Mouse (Mus musculus) pancreas, adult 10 weeks (tissue): ENCODE measurements around the gene Trmt61a. TPM values are rescaled to one million over a fixed set of nuclear protein-coding genes. Genes with fewer than 3 reads are reported as not detected.

Source experiments
- polyA plus RNA-seq: library from polyadenylated mRNA; stranded (reverse); fragments of 350-450 nt; fragmentation: Illumina TruSeq; extraction: RNeasy Lipid Tissue Mini Kit (QIAGEN cat#74804); gene quantifications from one replicate; pipeline ENCODE4 v1.2.3, GENCODE M21; 2015; ENCODE audit warnings: low read depth, low replicate concordance; ENCODE audit not compliant: insufficient read depth

Gene Trmt61a
- 4.0 TPM for polyA plus RNA-seq

DNA sequence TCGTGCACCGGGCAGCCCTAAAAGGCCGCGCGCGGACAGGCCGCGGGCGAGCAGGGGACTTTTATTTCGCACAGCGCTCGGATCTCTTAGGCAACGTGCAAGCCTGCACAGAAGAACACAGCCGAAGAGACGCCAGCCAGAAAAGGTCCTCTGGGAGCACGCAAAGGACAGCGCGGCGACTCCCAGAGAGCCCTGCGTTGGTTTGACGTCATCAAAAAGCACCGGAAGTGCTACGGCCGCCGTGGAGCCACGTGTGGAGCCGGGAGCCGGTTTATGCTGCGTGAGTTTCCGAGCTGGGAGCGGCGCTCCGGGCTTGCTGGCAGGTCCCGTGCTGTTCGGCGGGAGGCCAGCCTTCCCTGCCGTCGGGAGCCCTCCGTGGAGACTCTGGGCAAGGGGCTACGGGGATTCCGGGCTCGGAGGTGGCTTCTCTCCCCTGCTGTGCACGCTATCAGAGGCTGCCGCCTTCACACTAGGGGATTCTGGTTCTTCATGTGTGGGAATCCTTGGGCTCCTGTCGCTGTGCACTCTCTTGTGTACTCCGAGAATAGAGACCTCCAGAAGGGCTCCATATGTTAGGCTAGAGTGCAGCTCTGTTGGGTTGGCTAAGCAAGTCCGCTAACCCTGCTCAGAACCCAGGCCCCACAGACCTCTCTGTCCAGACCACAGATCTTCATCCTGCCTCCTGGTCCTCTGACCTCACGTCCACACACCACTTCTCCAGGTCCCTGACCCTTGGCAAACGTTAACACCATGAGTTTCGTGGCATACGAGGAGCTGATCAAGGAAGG is at the start of gene Trmt61a:
Gene Trmt61a, plus strand, starts transcription at position 224 of the 788 bp plus-strand sequence.

DNA sequence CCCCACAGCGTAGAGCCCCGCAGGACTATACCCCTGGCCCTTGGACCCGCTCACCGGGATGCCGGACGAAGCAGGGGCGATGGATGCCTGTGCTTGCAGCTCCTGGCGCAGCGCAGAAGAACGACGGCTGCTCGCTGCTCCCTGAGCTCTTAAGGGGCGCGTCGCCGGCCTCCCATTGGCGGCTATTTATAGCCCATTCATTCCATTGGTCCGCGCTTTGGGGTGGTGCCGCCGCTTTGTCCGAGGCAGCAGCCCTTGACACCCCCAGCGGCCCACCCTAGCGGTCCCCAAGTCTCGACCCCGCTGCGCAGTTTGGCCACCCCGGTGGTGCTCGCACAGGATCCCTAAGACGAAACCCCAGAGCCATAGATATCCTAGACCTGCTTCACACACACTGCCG is 5.7 kb upstream of the Trmt61a start, which contains the start of gene Ckb:
Gene Ckb, minus strand, starts transcription at position 163 of the 400 bp plus-strand sequence.

DNA sequence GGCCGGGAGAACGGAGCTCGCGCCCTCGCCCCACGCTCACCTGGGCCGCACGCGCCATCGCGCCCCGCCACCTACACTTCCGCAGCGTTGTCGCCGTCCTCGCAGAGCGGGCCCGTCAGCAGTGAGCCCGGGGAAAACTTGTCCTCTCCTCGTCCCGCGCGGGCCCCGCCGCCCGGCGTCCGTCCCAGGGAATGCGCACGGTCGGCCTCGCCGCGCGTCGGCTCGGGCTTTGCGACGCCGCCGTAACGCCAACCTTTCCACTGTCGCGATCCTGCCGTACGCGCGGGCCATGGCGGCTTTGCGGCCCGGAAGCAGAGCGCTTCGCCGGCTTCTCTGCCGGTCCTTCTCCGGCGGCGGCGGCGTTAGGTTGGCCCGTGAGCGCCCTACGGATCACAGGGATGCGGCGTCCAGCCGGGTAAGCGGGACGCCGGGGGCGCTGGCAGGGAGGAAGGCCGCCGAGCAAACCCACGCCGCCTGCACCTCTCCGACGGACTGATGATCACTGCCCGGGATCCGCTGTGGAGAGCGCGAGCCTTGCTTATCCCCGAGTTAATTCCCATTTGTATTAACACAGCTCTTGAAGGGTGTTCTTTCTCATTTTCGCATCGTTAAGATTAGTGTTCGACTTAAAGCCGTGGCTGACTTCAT is 35.2 kb downstream of the Trmt61a start, which contains the start of the genes Bag5 and Apopt1:
Gene Bag5, minus strand, starts transcription at position 254 of the 648 bp plus-strand sequence.
Gene Apopt1, plus strand, starts transcription at position 258 of the 648 bp plus-strand sequence.

Other genes starting within 250 kb of the Trmt61a start
- 7.6 TPM for gene Tnfaip2, start 235.6 kb upstream of the Trmt61a start, polyA plus RNA-seq
- not detected for gene Gm266, start 192.3 kb upstream of the Trmt61a start, polyA plus RNA-seq
- gene Eif5, start 140.1 kb upstream of the Trmt61a start, polyA plus RNA-seq: 35.3 TPM
- 17.2 TPM for gene Mark3, start 103.6 kb upstream of the Trmt61a start, polyA plus RNA-seq
- gene Ckb, start 5.8 kb upstream of the Trmt61a start, polyA plus RNA-seq: 18.8 TPM
- gene Bag5, start 35.2 kb downstream of the Trmt61a start, polyA plus RNA-seq: 7.0 TPM
- gene Apopt1, start 35.2 kb downstream of the Trmt61a start, polyA plus RNA-seq: 10.9 TPM
- gene Klc1, start 80.7 kb downstream of the Trmt61a start, polyA plus RNA-seq: 62.6 TPM
- 1.3 TPM for gene Xrcc3, start 135.8 kb downstream of the Trmt61a start, polyA plus RNA-seq
- 18.6 TPM for gene Zfyve21, start 136.1 kb downstream of the Trmt61a start, polyA plus RNA-seq
- 8.2 TPM for gene Ppp1r13b, start 230.0 kb downstream of the Trmt61a start, polyA plus RNA-seq